Mouse (Mus musculus): ENCODE measurements around the gene Armc9. TPM values are rescaled to one million over a fixed set of nuclear protein-coding genes. Genes with fewer than 3 reads are reported as not detected.

Gene Armc9
- total RNA-seq, 1 experiment, result 12.6 TPM

DNA sequence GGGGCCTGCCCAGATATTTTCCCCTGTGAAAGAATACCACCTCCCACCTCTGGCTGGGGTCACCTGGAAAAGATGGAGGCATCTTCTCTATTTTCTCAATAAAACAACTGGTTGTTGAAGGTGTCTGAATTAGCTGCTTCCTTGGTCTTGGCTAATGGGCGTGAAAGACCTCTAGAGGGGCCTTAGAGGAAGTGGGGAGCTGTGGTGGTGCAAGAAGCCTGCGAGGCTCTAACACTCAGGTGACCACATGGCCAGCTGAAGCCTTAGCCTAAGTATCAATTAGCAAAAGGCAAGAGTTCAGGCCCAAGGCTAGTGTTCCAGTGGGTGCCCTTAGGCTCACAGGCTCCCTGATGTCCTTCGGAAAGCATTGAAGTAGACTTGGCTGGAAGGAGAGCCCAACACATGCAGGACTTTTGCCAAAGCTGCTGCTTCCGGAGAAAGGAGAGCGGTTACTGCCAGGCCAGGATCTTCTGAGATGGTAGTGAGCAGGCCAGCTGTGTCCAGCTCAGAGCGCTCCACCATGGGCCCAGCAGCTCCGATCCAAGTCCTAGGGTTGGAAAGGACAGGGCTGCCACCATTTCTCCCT is 152.7 kb downstream of the Armc9 start:
- peak overlapping the region; percentile 62; the same call in 1 of the 2 replicates for H3K9ac ChIP-seq (ENCODE audit: insufficient read depth, low read depth, low read length, poor library complexity, severe bottlenecking)
- no peaks in the 10 kb centered on the region for H3K9me3 ChIP-seq (ENCODE audit: control insufficient read depth, insufficient read depth, low read depth, low read length)
- peaks cover 5 to 23% of the 10 kb centered on the region in 2 experiments; a peak in 3 of 4 replicates for H3K4me1 ChIP-seq (ENCODE audit: control insufficient read depth in 2 of 2, insufficient read depth in 2 of 2, low read length in 2 of 2, poor library complexity in 1 of 2)
- TF ChIP-seq CHD2 (IDR thresholded peaks at IDR 0.05; ENCODE audit: low read depth, low read length) (no peak), ZC3H11A (IDR thresholded peaks at IDR 0.05; ENCODE audit: borderline replicate concordance, low read depth, low read length) (no peak), HCFC1 (IDR thresholded peaks at IDR 0.05; ENCODE audit: borderline replicate concordance, insufficient read depth, low read length) (no peak)
- in situ Hi-C loops (cut with MboI; ENCODE audit: low sequenced_read_pairs in 2 of 2, unreplicated experiment in 2 of 2), result no loop called here
- peak overlapping the region in 1 of 2 experiments; percentile 44; a peak in 3 of 4 replicates for H3K4me3 ChIP-seq (ENCODE audit: insufficient read depth in 1 of 2, low read depth in 1 of 2, low read length in 2 of 2, poor library complexity in 1 of 2, severe bottlenecking in 1 of 2)
- peaks cover 29% of the 10 kb centered on the region for H3K36me3 ChIP-seq (ENCODE audit: control insufficient read depth, insufficient read depth, low read length, poor library complexity, severe bottlenecking)
- DNase-seq (ENCODE audit: low read depth, low spot score), result no peak
- peak overlapping the region; percentile 98 for H3K27ac ChIP-seq (ENCODE audit: insufficient read depth, low read depth, low read length, poor library complexity, severe bottlenecking)

DNA sequence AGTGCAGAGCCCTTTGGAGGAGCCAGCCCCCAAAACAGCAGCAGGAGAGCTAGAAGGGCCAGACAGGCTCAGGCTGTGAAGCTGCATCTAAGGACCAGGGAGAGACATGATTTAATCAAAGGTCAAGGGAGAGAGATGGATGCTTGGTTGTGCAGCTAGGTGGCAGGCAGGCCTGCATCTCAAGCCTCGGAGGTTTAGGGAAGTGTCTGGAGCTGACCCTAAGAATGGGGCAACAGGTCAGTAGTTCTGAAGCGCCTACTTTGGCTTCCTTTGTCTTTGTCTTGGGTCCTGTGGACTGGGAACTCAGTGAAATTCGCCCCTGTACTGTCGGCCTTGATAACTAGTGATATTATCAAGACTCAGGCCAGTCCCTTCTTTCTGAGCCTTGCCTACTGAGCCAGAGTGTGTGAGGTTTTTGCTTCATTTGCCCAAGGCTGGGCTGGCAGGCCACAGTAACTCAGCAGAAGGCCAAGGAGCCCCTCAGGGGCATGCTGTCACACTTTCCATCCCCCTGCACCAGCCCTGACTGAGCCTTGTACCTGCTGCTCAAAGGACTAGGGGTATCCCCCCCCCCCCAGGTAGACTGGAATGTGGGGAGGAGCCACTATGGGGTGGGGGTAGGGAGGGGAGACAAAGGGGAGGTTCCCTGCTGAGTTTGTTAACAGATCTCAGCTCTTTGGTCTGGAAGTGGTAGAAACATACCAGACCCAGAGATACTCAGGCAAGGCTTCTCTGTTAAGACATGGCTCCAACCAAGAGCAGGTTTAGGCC is 153.5 kb downstream of the Armc9 start:
- peak overlapping the region; percentile 62 for H3K9ac ChIP-seq (ENCODE audit: insufficient read depth, low read depth, low read length, poor library complexity, severe bottlenecking)
- DNase-seq (ENCODE audit: low read depth, low spot score), result no peak
- H3K27ac ChIP-seq (ENCODE audit: insufficient read depth, low read depth, low read length, poor library complexity, severe bottlenecking), result peak overlapping the region; percentile 98
- H3K9me3 ChIP-seq (ENCODE audit: control insufficient read depth, insufficient read depth, low read depth, low read length), result no peaks in the 10 kb centered on the region
- no peak for TF ChIP-seq ZC3H11A (IDR thresholded peaks at IDR 0.05; ENCODE audit: borderline replicate concordance, low read depth, low read length)
- no peak for TF ChIP-seq CHD2 (IDR thresholded peaks at IDR 0.05; ENCODE audit: low read depth, low read length)
- no peak for TF ChIP-seq MAFK (IDR thresholded peaks at IDR 0.05; ENCODE audit: insufficient read depth, low read depth, low read length)
- TF ChIP-seq ZNF384 (IDR thresholded peaks at IDR 0.05; ENCODE audit: low read depth, low read length), result no peak
- no peak for TF ChIP-seq HCFC1 (IDR thresholded peaks at IDR 0.05; ENCODE audit: borderline replicate concordance, insufficient read depth, low read length)
- H3K4me1 ChIP-seq (ENCODE audit: control insufficient read depth in 2 of 2, insufficient read depth in 2 of 2, low read length in 2 of 2, poor library complexity in 1 of 2), result peaks cover 6 to 22% of the 10 kb centered on the region in 2 experiments; a peak in 3 of 4 replicates
- in situ Hi-C loops (cut with MboI; ENCODE audit: low sequenced_read_pairs in 2 of 2, unreplicated experiment in 2 of 2), result no loop called here
- peaks cover 29% of the 10 kb centered on the region for H3K36me3 ChIP-seq (ENCODE audit: control insufficient read depth, insufficient read depth, low read length, poor library complexity, severe bottlenecking)
- H3K4me3 ChIP-seq (ENCODE audit: insufficient read depth in 1 of 2, low read depth in 1 of 2, low read length in 2 of 2, poor library complexity in 1 of 2, severe bottlenecking in 1 of 2), result peak overlapping the region; percentile 4 to 44

- H3K9me3 ChIP-seq (ENCODE audit: control insufficient read depth, insufficient read depth, low read depth, low read length), result no peaks in the 10 kb centered on the region
- DNase-seq (ENCODE audit: low read depth, low spot score), result peak; percentile 86
- H3K9ac ChIP-seq (ENCODE audit: insufficient read depth, low read depth, low read length, poor library complexity, severe bottlenecking), result peak overlapping the region; percentile 38
- H3K4me1 ChIP-seq (ENCODE audit: control insufficient read depth in 2 of 2, insufficient read depth in 2 of 2, low read length in 2 of 2, poor library complexity in 1 of 2), result peaks cover 6 to 33% of the 10 kb centered on the region in 2 experiments; a peak in 3 of 4 replicates
- H3K27ac ChIP-seq (ENCODE audit: insufficient read depth, low read depth, low read length, poor library complexity, severe bottlenecking), result peak overlapping the region; percentile 98
- in situ Hi-C loops (cut with MboI; ENCODE audit: low sequenced_read_pairs in 2 of 2, unreplicated experiment in 2 of 2), result no loop called here
- peak overlapping the region; percentile 5 to 48; a peak in 3 of 4 replicates for H3K4me3 ChIP-seq (ENCODE audit: insufficient read depth in 1 of 2, low read depth in 1 of 2, low read length in 2 of 2, poor library complexity in 1 of 2, severe bottlenecking in 1 of 2)
- no peak for TF ChIP-seq ZNF384 (IDR thresholded peaks at IDR 0.05; ENCODE audit: low read depth, low read length)
- TF ChIP-seq CHD2 (IDR thresholded peaks at IDR 0.05; ENCODE audit: low read depth, low read length), result peak; percentile 64; the same call in 1 of the 2 replicates
- TF ChIP-seq HCFC1 (IDR thresholded peaks at IDR 0.05; ENCODE audit: borderline replicate concordance, insufficient read depth, low read length), result no peak
- TF ChIP-seq MAFK (IDR thresholded peaks at IDR 0.05; ENCODE audit: insufficient read depth, low read depth, low read length), result 0 out of 2 replicates have a peak, but pooled peaks have one; percentile 54
- TF ChIP-seq ZC3H11A (IDR thresholded peaks at IDR 0.05; ENCODE audit: borderline replicate concordance, low read depth, low read length), result no peak
- peaks cover 29% of the 10 kb centered on the region for H3K36me3 ChIP-seq (ENCODE audit: control insufficient read depth, insufficient read depth, low read length, poor library complexity, severe bottlenecking)
These were observed 154.8 kb downstream of the Armc9 start for GRCm38 (mm10) chr1:86309270-86309833.

- peak; percentile 58; the same call in 1 of the 2 replicates for TF ChIP-seq HCFC1 (IDR thresholded peaks at IDR 0.05; ENCODE audit: borderline replicate concordance, insufficient read depth, low read length)
- no peak for TF ChIP-seq MAFK (IDR thresholded peaks at IDR 0.05; ENCODE audit: insufficient read depth, low read depth, low read length)
- TF ChIP-seq ZNF384 (IDR thresholded peaks at IDR 0.05; ENCODE audit: low read depth, low read length), result no peak
- no peak for TF ChIP-seq ZC3H11A (IDR thresholded peaks at IDR 0.05; ENCODE audit: borderline replicate concordance, low read depth, low read length)
- TF ChIP-seq CHD2 (IDR thresholded peaks at IDR 0.05; ENCODE audit: low read depth, low read length), result peak; percentile 77; the same call in 1 of the 2 replicates
- peak overlapping the region; percentile 100 for H3K27ac ChIP-seq (ENCODE audit: insufficient read depth, low read depth, low read length, poor library complexity, severe bottlenecking)
- DNase-seq (ENCODE audit: low read depth, low spot score), result peak; percentile 94
- H3K4me1 ChIP-seq (ENCODE audit: control insufficient read depth in 2 of 2, insufficient read depth in 2 of 2, low read length in 2 of 2, poor library complexity in 1 of 2), result peaks cover 6 to 30% of the 10 kb centered on the region in 2 experiments; a peak in 3 of 4 replicates
- H3K4me3 ChIP-seq (ENCODE audit: insufficient read depth in 1 of 2, low read depth in 1 of 2, low read length in 2 of 2, poor library complexity in 1 of 2, severe bottlenecking in 1 of 2), result peak overlapping the region; percentile 47 to 54
- peak overlapping the region; percentile 73; the same call in 1 of the 2 replicates for H3K9ac ChIP-seq (ENCODE audit: insufficient read depth, low read depth, low read length, poor library complexity, severe bottlenecking)
- H3K36me3 ChIP-seq (ENCODE audit: control insufficient read depth, insufficient read depth, low read length, poor library complexity, severe bottlenecking), result peaks cover 20% of the 10 kb centered on the region
- H3K9me3 ChIP-seq (ENCODE audit: control insufficient read depth, insufficient read depth, low read depth, low read length), result no peaks in the 10 kb centered on the region
- in situ Hi-C loops (cut with MboI; ENCODE audit: low sequenced_read_pairs in 2 of 2, unreplicated experiment in 2 of 2), result no loop called here
These were observed 156.1 kb downstream of the Armc9 start for GRCm38 (mm10) chr1:86310536-86311310.
